ENCODE assay signal across 8 mouse cellular contexts in genomic region chr19:24224500-24225304, GRCm38 (mm10). TPM values are rescaled to one million over a fixed set of nuclear protein-coding genes. Genes with fewer than 3 reads are reported as not detected.
DNase-seq lines count a peak whose midpoint lies in the region; ATAC-seq and TF ChIP-seq lines count a peak whose summit lies in the region.

Gene Tjp2 (minus strand): TSS chr19:24225030.

- peak within 1 kb of the TSS; percentile 75 for H3K27ac ChIP-seq in embryonic facial prominence, embryonic 14.5 days (replicated peaks; ENCODE audit: low read depth, low read length)
- H3K27ac ChIP-seq in heart, embryonic 12.5 days (ENCODE audit: poor library complexity, severe bottlenecking): peak within 1 kb of the TSS; percentile 74
- H3K27ac ChIP-seq in kidney, embryonic 15.5 days: peak within 1 kb of the TSS; percentile 92
- H3K27ac ChIP-seq in liver, embryonic 13.5 days: peak within 1 kb of the TSS; percentile 61
- peak within 1 kb of the TSS; percentile 97 for H3K27ac ChIP-seq in stomach, postnatal 0 days (replicated peaks)

- no peaks in the 10 kb centered on the region for H3K36me3 ChIP-seq in embryonic facial prominence, embryonic 14.5 days (ENCODE audit: control insufficient read depth, insufficient read depth, low read length)
- no peaks in the 10 kb centered on the region for H3K36me3 ChIP-seq in heart, embryonic 12.5 days
- no peaks in the 10 kb centered on the region for H3K36me3 ChIP-seq in kidney, embryonic 15.5 days
- H3K36me3 ChIP-seq in liver, embryonic 13.5 days: no peaks in the 10 kb centered on the region
- no peaks in the 10 kb centered on the region for H3K36me3 ChIP-seq in stomach, postnatal 0 days (ENCODE audit: control insufficient read depth, insufficient read depth, low read length)

- no peak for TF ChIP-seq EP300 in stomach, postnatal 0 days (optimal IDR thresholded peaks at IDR 0.05)

- peaks cover 2% of the 10 kb centered on the region; the same call in 1 of the 2 replicates for H3K4me1 ChIP-seq in embryonic facial prominence, embryonic 14.5 days (ENCODE audit: control insufficient read depth, insufficient read depth, low read length)
- H3K4me1 ChIP-seq in heart, embryonic 12.5 days (replicated peaks): peaks cover 16% of the 10 kb centered on the region
- H3K4me1 ChIP-seq in kidney, embryonic 15.5 days: peaks cover 51% of the 10 kb centered on the region
- H3K4me1 ChIP-seq in liver, embryonic 13.5 days (replicated peaks): no peaks in the 10 kb centered on the region; the same call in 1 of the 2 replicates
- no peaks in the 10 kb centered on the region for H3K4me1 ChIP-seq in stomach, postnatal 0 days (replicated peaks; ENCODE audit: control insufficient read depth, insufficient read depth)

- peak within 1 kb of the TSS; percentile 90 for H3K4me2 ChIP-seq in embryonic facial prominence, embryonic 14.5 days (ENCODE audit: low read depth, low read length)
- H3K4me2 ChIP-seq in heart, embryonic 12.5 days: peak within 1 kb of the TSS; percentile 72
- H3K4me2 ChIP-seq in kidney, embryonic 15.5 days: peak within 1 kb of the TSS; percentile 91
- peak within 1 kb of the TSS; percentile 70 for H3K4me2 ChIP-seq in liver, embryonic 13.5 days
- peak within 1 kb of the TSS; percentile 64 for H3K4me2 ChIP-seq in stomach, postnatal 0 days (replicated peaks; ENCODE audit: low read depth)

- peaks cover 30% of the 10 kb centered on the region for H3K27me3 ChIP-seq in embryonic facial prominence, embryonic 14.5 days (replicated peaks; ENCODE audit: control insufficient read depth, insufficient read depth, low read length)
- H3K27me3 ChIP-seq in heart, embryonic 12.5 days (replicated peaks): no peaks in the 10 kb centered on the region
- H3K27me3 ChIP-seq in kidney, embryonic 15.5 days: 0 out of 2 replicates have a peak, but pooled peaks cover 5% of the 10 kb centered on the region
- peaks cover 35% of the 10 kb centered on the region for H3K27me3 ChIP-seq in liver, embryonic 13.5 days
- 0 out of 2 replicates have a peak, but pooled peaks cover 2% of the 10 kb centered on the region for H3K27me3 ChIP-seq in stomach, postnatal 0 days (ENCODE audit: control insufficient read depth, insufficient read depth, low read length)

- WGBS in embryonic facial prominence, embryonic 14.5 days: under 1% methylated on average over 48 of the region's 59 CpGs
- WGBS in heart, embryonic 12.5 days: under 1% methylated on average over 58 of the region's 59 CpGs
- under 1% methylated on average over 59 of the region's 59 CpGs for WGBS in kidney, embryonic 15.5 days
- WGBS in liver, embryonic 13.5 days (ENCODE audit: insufficient replicate concordance): under 1% methylated on average over 59 of the region's 59 CpGs
- under 1% methylated on average over 59 of the region's 59 CpGs for WGBS in stomach, postnatal 0 days

- peak; percentile 83 for TF ChIP-seq CTCF in stomach, postnatal 0 days (IDR thresholded peaks at IDR 0.05; ENCODE audit: low read depth)

- DNase-seq in A20 (ENCODE audit: low read depth, low spot score): peak; percentile 79
- peak; percentile 77 for DNase-seq in adrenal gland, postnatal 14 days
- DNase-seq in embryonic facial prominence, embryonic 14.5 days (ENCODE audit: low spot score): peak; percentile 54
- peak; percentile 35 for DNase-seq in liver, embryonic 13.5 days
- DNase-seq in naive thymus-derived CD4-positive, alpha-beta T cell, adult 2 months (ENCODE audit: low read depth): peak; percentile 55
- DNase-seq in stomach, postnatal 0 days (ENCODE audit: low spot score): peak; percentile 92

- peak within 1 kb of the TSS; percentile 56 for H3K9ac ChIP-seq in embryonic facial prominence, embryonic 14.5 days (ENCODE audit: low read depth, low read length)
- peak within 1 kb of the TSS; percentile 76 for H3K9ac ChIP-seq in heart, embryonic 12.5 days
- H3K9ac ChIP-seq in kidney, embryonic 15.5 days: peak within 1 kb of the TSS; percentile 76
- peak within 1 kb of the TSS; percentile 68 for H3K9ac ChIP-seq in liver, embryonic 13.5 days
- peak within 1 kb of the TSS; percentile 78 for H3K9ac ChIP-seq in stomach, postnatal 0 days (ENCODE audit: low read length)

- peak within 1 kb of the TSS; percentile 55 for H3K4me3 ChIP-seq in embryonic facial prominence, embryonic 14.5 days (ENCODE audit: low read depth, low read length)
- H3K4me3 ChIP-seq in heart, embryonic 12.5 days: peak within 1 kb of the TSS; percentile 61
- H3K4me3 ChIP-seq in kidney, embryonic 15.5 days (replicated peaks): peak within 1 kb of the TSS; percentile 67
- H3K4me3 ChIP-seq in liver, embryonic 13.5 days (replicated peaks): peak within 1 kb of the TSS; percentile 61
- peak within 1 kb of the TSS; percentile 59 for H3K4me3 ChIP-seq in stomach, postnatal 0 days (ENCODE audit: low read depth, low read length)

- ATAC-seq in embryonic facial prominence, embryonic 14.5 days (ENCODE audit: low read depth): peak; percentile 38
- ATAC-seq in heart, embryonic 12.5 days (ENCODE audit: insufficient number of reproducible peaks, low FRiP score): peak; percentile 85
- peak; percentile 70 for ATAC-seq in kidney, embryonic 15.5 days (replicated peaks; ENCODE audit: low FRiP score)
- peak; percentile 68 for ATAC-seq in liver, embryonic 13.5 days (ENCODE audit: low read depth)
- ATAC-seq in stomach, postnatal 0 days (ENCODE audit: low FRiP score, low TSS enrichment): peak; percentile 84

- no peaks in the 10 kb centered on the region for H3K9me3 ChIP-seq in embryonic facial prominence, embryonic 14.5 days (ENCODE audit: control insufficient read depth, low read length)
- H3K9me3 ChIP-seq in heart, embryonic 12.5 days (replicated peaks): no peaks in the 10 kb centered on the region
- no peaks in the 10 kb centered on the region for H3K9me3 ChIP-seq in kidney, embryonic 15.5 days (replicated peaks)
- no peaks in the 10 kb centered on the region for H3K9me3 ChIP-seq in liver, embryonic 13.5 days (replicated peaks)
- H3K9me3 ChIP-seq in stomach, postnatal 0 days (ENCODE audit: control insufficient read depth, low read length): no peaks in the 10 kb centered on the region

RNA-seq across cellular contexts. Expression of gene Tjp2, which starts in this region (rescaled TPM):
- 11.2 and 11.8 TPM in 2 replicates for total RNA-seq in adrenal gland, postnatal 14 days (2021)
- 14.7 and 16.1 TPM in 2 replicates for polyA plus RNA-seq in embryonic facial prominence, embryonic 14.5 days (2014; fragmentation: Nextera tagmentation; extraction: Ambion mirVana)
- 31.9 and 33.8 TPM in 2 replicates for polyA plus RNA-seq in heart, embryonic 12.5 days (2016; fragmentation: Nextera tagmentation; extraction: Ambion mirVana)
- polyA plus RNA-seq in kidney, embryonic 15.5 days (2015; fragmentation: Nextera tagmentation; extraction: Ambion mirVana): 31.3 and 31.4 TPM in 2 replicates
- polyA plus RNA-seq in liver, embryonic 13.5 days (2015; fragmentation: Nextera tagmentation; extraction: Ambion mirVana): 4.7 and 5.3 TPM in 2 replicates
- 18.3 and 20.6 TPM in 2 replicates for polyA plus RNA-seq in stomach, postnatal 0 days (2015; fragmentation: Nextera tagmentation; extraction: Ambion mirVana)

Comparison
In these comparisons a context has a peak if more than half of its experiments do, and no peak if none do; other contexts are left out.
1. Peak in every context shown above with its lines: DNase-seq, ATAC-seq, H3K4me3 ChIP-seq and H3K27ac ChIP-seq.
2. DNase-seq: peak in every context shown above with its lines; median percentile 92 in stomach, postnatal 0 days; 79 in A20; 77 in adrenal gland, postnatal 14 days; 55 in naive thymus-derived CD4-positive, alpha-beta T cell, adult 2 months; 54 in embryonic facial prominence, embryonic 14.5 days; 35 in liver, embryonic 13.5 days.